Mouse (Mus musculus) forebrain, embryonic 11.5 days (tissue): ENCODE data around the gene Mtg2. TPM values are rescaled to one million over a fixed set of nuclear protein-coding genes. Genes with fewer than 3 reads are reported as not detected.

Source experiments
- ATAC-seq: fragments of 200-750 bp; cut with Nextera tagmentation; replicated peaks from 2 replicates; pipeline ENCODE4 v1.8.0; 2017; ENCODE audit warnings: moderate TSS enrichment; ENCODE audit not compliant: low FRiP score
- DNase-seq: peaks from one replicate; pipeline ENCODE4 v3.0.0-alpha.2; 2017; ENCODE audit warnings: low spot score
- H3K27ac ChIP-seq: fragments of 300-500 bp; sonication (generic); 2 replicates; pipeline ENCODE4 v1.5.1; 2014; ENCODE audit warnings: low read depth, low read length
- H3K27me3 ChIP-seq: fragments of 300-500 bp; sonication (generic); 2 replicates; pipeline ENCODE4 v1.6.1; 2014; ENCODE audit warnings: mild to moderate bottlenecking, low read length, mixed read lengths; ENCODE audit not compliant: control insufficient read depth, insufficient read depth
- H3K36me3 ChIP-seq: fragments of 300-500 bp; sonication (generic); 2 replicates; pipeline ENCODE4 v1.6.1; 2014; ENCODE audit warnings: mild to moderate bottlenecking, low read length, moderate library complexity, mixed read lengths; ENCODE audit not compliant: control insufficient read depth, insufficient read depth
- H3K4me1 ChIP-seq: fragments of 300-500 bp; sonication (generic); replicated peaks from 2 replicates; pipeline ENCODE4 v1.6.1; 2014; ENCODE audit warnings: low read length, mixed read lengths; ENCODE audit not compliant: control insufficient read depth, insufficient read depth
- H3K4me2 ChIP-seq: fragments of 300-500 bp; sonication (generic); 2 replicates; pipeline ENCODE4 v1.6.1; 2014; ENCODE audit warnings: low read depth, mild to moderate bottlenecking, low read length, moderate library complexity, mixed read lengths; ENCODE audit not compliant: severe bottlenecking
- H3K4me3 ChIP-seq: fragments of 300-500 bp; sonication (generic); 2 replicates; pipeline ENCODE4 v1.5.1; 2014; ENCODE audit warnings: low read depth, low read length
- H3K9ac ChIP-seq: fragments of 300-500 bp; sonication (generic); 2 replicates; pipeline ENCODE4 v1.6.1; 2014; ENCODE audit warnings: low read length
- H3K9me3 ChIP-seq: fragments of 300-500 bp; sonication (generic); 2 replicates; pipeline ENCODE4 v1.6.1; 2016; ENCODE audit warnings: low read length, mixed read lengths; ENCODE audit not compliant: control insufficient read depth
- WGBS: fragments of 180-500 bp; shearing (Covaris S2); extraction: QIAGEN DNeasy Blood & Tissue Kit; methylation state at CpG from one replicate; pipeline ENCODE4 v1.1.7; 2014; 5-methylcytosine and 5-hydroxymethylcytosine counted together
- polyA plus RNA-seq: library from polyadenylated mRNA; unstranded; fragments of >200 nt; fragmentation: Nextera tagmentation; extraction: Ambion mirVana; gene quantifications from 2 replicates; pipeline ENCODE4 v1.2.1, GENCODE M21; 2014

Mtg2 gene
- polyA plus RNA-seq, 1 experiment from 2014 or later, result 32.3 TPM

DNA sequence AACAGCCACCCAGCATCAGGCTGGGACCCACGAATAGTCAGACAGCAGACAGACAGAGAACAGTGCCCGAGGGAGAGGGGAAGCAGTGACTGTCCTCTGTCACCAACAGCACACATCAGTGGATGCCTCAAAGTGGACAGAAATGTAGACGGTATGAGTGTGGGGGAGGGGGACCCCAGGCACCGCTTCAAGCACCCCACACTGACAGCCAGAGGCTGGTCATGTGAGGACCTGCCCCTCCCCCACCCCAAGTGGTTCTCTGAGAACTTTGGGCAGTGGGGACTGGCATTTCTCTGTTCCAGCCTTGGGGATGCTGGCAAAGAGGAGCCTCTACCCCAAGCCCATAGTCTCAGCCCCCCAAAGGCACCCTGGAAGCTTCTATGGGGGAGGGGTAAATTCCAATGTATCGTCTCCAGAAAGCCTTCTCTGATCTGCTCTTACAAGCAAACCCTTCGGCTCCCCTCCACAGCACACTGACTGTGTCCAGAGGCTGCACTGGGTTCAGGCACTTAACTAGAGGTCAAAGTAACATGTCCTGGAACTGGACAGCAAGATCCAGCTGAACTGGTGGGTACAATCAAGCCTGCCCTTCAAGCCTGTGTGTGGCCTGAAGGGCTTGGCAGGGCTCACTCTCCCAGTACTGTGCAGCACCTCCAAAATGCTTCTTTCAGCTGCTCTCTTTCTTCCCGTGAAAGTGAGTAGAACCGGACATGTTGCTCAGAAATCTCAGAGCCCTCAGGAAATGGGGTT, 35.2 kb downstream of the Mtg2 start:
- Histone ChIP-seq H3K36me3 (no peaks in the 10 kb centered on the region), H3K4me3 (no peak overlapping the region), H3K27me3 (peaks cover 45% of the 10 kb centered on the region), H3K4me2 (no peak overlapping the region), H3K9ac (no peak overlapping the region), H3K9me3 (no peaks in the 10 kb centered on the region), H3K4me1 (peaks cover 10% of the 10 kb centered on the region; the same call in 1 of the 2 replicates), H3K27ac (no peak overlapping the region)
- peak; percentile 48 for DNase-seq
- WGBS, result 28% methylated on average over 8 of the region's 8 CpGs
- ATAC-seq, result no peak

DNA sequence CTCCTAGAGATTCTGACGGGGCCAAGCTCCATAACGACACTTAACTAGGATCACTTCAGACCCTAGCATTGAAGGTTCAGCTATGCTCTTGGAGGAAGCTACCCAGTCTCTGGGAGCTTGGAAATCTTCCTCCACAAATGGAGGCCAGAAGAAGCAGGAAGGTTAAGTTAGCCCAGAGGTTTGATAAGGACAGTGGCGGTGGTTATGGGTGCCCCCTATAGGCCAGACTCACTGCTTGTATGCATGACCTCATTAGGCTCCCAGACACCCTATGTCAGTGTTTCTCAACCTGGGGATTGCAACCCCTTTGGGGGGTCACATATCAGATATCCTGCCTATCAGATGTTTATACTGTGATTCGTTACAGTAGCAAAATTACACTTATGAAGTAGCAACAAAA, 36.7 kb downstream of the Mtg2 start:
- Histone ChIP-seq H3K27ac (no peak overlapping the region), H3K36me3 (no peaks in the 10 kb centered on the region), H3K9ac (no peak overlapping the region), H3K4me3 (no peak overlapping the region), H3K4me1 (peaks cover 10% of the 10 kb centered on the region; the same call in 1 of the 2 replicates), H3K9me3 (no peaks in the 10 kb centered on the region), H3K27me3 (peaks cover 38% of the 10 kb centered on the region), H3K4me2 (no peak overlapping the region)
- ATAC-seq (no peak), DNase-seq (peak; percentile 49)
- 64% methylated on average over 4 of the region's 4 CpGs for WGBS

DNA sequence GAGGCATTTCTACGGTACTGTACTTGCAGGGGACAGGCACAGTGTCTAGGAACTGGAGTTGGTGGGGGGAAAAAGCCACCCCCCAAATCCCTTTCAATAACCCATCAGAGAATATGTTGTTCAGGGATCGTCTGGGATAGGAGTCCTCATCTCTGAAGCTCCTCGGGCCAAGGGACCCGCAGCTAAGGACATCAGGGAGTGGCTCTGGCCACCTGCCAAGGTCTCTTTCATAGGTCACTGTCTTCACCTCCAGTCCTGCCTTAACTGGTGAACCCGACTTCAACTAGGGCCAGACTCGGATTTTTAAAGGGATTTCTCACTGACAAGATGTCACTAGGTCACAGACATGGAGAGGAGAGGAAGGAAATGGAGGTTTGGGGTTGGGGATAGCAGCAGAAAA, 37.9 kb downstream of the Mtg2 start:
- DNase-seq, result peak; percentile 31
- ATAC-seq, result no peak
- no peak overlapping the region for H3K9ac ChIP-seq
- WGBS, result 72% methylated on average over 6 of the region's 6 CpGs
- no peaks in the 10 kb centered on the region for H3K9me3 ChIP-seq
- H3K4me3 ChIP-seq, result no peak overlapping the region
- peaks cover 8% of the 10 kb centered on the region; the same call in 1 of the 2 replicates for H3K4me1 ChIP-seq
- no peak overlapping the region for H3K27ac ChIP-seq
- H3K36me3 ChIP-seq, result no peaks in the 10 kb centered on the region
- no peak overlapping the region for H3K4me2 ChIP-seq
- peaks cover 26% of the 10 kb centered on the region for H3K27me3 ChIP-seq

DNA sequence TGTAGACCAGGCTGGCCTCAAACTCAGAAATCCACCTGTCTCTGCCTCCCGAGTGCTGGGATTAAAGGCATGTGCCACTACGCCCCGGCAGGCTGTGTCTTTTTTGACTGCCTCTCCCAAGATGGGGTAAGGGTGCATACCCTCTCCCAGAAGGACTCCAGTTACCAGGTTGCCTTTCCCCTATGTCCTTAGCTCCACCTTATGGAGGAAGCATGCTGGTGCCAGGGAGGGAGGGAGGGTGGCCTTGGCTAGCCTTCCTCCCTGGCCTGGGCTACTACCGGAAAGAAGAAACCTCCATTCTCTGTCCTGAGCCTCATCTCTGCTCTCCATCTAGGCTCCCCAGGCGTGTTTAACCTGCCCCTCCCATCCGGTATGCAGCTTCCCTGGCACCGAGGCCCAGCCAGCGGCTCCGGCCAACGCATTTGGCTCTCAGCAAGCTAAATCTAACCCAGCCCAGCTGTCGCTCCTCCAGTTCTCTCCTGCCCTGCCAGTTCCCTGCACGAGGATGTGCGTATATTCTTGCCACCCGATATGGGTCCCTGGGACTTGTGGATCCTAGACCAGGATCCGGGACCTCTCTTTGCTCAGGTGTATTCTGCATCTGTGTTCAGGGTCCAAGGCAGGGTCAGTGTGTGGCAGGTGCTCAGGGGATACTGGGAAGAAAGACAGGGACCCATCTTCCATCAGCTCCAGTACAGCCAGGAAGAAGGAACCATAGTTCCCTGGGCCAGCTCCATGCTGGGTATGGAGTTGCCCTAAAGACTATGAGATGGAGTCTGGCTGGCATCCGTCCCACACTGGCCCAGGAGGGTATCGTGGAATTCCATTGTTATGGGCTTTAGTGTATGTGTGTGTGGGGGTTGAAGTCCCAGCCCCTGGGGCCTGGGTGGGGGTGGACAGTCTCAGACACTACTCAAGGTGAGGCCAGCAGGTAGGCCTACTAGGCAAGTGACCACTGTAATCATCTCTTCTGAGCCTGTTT, 43.8 kb downstream of the Mtg2 start:
- Histone ChIP-seq H3K27ac (no peak overlapping the region), H3K4me1 (peaks cover 17% of the 10 kb centered on the region), H3K4me2 (no peak overlapping the region), H3K9ac (no peak overlapping the region), H3K9me3 (no peaks in the 10 kb centered on the region), H3K27me3 (no peaks in the 10 kb centered on the region), H3K4me3 (no peak overlapping the region), H3K36me3 (no peaks in the 10 kb centered on the region)
- ATAC-seq, result no peak
- 71% methylated on average over 17 of the region's 17 CpGs for WGBS
- peak; percentile 45 for DNase-seq

DNA sequence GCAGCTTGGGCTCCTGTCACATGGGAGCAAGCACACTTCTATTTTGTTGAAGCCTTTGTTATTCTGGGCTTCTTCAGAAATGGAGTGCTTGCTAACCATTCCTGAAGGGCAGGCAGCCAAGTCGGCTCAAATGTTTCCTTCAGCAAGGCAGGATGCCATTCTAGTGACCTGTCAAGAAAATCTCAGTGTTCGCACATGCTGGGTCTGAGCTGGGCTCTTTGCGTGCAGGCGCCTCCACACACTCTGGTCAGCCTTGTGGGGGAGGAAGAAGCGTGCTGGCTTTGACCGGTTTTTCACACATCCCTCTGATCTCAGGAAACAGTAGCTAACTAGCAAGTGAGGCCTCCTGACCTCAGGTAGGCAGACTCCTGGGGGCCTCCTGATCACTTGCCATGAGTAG, 44.9 kb downstream of the Mtg2 start:
- peaks cover 21% of the 10 kb centered on the region for H3K4me1 ChIP-seq
- no peak overlapping the region for H3K9ac ChIP-seq
- H3K4me3 ChIP-seq, result no peak overlapping the region
- no peak overlapping the region for H3K27ac ChIP-seq
- no peaks in the 10 kb centered on the region for H3K36me3 ChIP-seq
- H3K27me3 ChIP-seq, result no peaks in the 10 kb centered on the region
- 60% methylated on average over 6 of the region's 6 CpGs for WGBS
- no peak for ATAC-seq
- no peaks in the 10 kb centered on the region for H3K9me3 ChIP-seq
- DNase-seq, result no peak
- no peak overlapping the region for H3K4me2 ChIP-seq

DNA sequence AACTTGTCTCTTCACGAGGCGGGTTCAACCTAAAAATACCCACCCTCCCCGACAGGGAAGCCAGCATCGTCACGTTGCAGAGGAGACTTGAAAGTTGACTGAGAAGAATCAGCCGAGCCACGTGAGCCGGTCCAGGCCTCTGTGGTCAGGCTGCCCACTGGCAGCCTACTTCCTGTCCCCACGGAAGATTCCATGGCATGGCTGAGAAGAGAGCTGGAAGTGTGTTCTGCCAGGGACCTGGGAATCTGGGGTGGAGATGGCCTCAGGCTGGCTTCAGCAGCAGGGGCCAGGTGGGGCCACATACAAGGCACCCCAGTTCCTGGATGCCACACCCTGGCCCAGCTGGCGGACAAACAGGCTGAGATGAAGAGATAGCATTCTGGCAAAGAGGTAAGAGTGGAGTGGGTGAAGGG, 45.7 kb downstream of the Mtg2 start:
- Histone ChIP-seq H3K36me3 (no peaks in the 10 kb centered on the region), H3K4me1 (peaks cover 21% of the 10 kb centered on the region), H3K27me3 (no peaks in the 10 kb centered on the region), H3K9ac (no peak overlapping the region), H3K9me3 (no peaks in the 10 kb centered on the region), H3K4me2 (no peak overlapping the region), H3K27ac (no peak overlapping the region), H3K4me3 (no peak overlapping the region)
- 80% methylated on average over 10 of the region's 10 CpGs for WGBS
- ATAC-seq (no peak), DNase-seq (no peak)

DNA sequence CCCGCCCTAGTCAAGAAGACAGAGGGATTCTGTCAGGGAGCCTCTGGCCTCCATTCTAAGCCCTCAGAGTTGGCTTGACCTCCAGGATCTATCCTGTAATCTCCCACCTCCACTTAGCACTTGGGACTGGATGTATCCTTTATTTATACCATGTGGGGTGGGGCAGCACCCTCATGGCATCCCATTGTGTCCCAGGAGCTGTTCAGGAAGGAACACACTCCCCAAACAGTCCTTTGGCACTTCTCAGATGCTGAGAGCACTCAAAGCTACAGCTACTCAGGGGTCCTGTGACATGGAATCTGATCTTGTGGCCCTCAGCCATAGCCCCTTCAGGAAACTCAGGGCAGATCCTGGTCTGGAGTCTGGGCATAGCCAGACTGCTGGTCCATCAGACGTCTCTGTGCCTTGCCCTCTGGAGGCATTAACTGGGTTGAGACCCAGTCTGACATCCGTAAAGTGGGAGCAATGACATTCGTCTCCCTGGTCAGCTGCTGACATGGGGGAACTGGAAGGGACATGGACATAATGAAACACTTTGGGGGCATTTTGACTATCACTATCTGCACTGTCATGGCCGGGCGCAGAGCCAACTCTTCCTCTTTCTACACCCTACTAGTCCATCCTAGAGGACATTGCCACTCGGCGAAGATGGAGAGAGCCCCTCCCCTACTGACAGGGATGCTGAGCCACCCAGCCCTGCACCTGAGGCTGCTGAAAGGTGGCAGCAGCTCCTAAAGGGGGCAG, 46.5 kb downstream of the Mtg2 start:
- no peak overlapping the region for H3K27ac ChIP-seq
- H3K4me1 ChIP-seq, result peaks cover 21% of the 10 kb centered on the region
- no peak overlapping the region; the same call in 1 of the 2 replicates for H3K9ac ChIP-seq
- no peaks in the 10 kb centered on the region for H3K27me3 ChIP-seq
- H3K36me3 ChIP-seq, result no peaks in the 10 kb centered on the region
- ATAC-seq (no peak), DNase-seq (peak; percentile 53)
- peak overlapping the region; percentile 68; the same call in 1 of the 2 replicates for H3K4me2 ChIP-seq
- WGBS, result 73% methylated on average over 8 of the region's 8 CpGs
- H3K9me3 ChIP-seq, result no peaks in the 10 kb centered on the region
- no peak overlapping the region for H3K4me3 ChIP-seq
